10 mouse cellular contexts compared by ENCODE assay signal in the genomic region with DNA sequence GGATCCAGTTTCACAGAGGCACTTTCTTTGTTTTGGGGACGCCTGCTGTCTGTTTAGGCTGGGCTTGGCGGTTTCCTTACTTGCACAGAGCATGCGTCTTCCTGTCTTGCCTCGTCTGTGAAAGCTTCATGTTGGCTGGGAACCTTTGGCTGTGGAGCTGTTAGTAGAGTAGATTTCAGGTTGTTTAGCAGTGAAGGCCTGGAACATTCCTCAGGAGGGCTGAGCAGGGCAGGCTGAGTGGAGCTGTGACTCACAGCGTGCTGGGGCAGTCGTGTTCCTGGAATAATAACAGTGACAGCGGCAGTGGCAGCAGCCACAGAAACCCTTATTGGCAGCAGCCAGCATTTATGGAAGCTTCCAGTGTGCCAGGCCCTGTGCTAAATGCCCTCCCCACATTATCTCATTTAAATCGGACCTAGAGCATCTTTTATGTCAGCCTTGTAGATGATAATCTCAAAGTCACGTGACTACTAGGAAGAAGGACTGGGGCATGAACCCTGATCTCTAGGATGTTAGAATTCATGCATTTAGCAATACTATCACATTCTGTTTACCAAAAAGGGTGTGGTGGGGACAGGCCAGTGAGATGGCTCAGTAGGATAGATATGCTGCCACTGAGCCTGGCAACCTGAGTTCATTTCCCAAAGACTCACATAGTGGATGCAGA. TPM values are rescaled to one million over a fixed set of nuclear protein-coding genes. Genes with fewer than 3 reads are reported as not detected.
DNase-seq lines count a peak whose midpoint lies in the region; ATAC-seq lines count a peak whose summit lies in the region.
"Had no signal": no experiment of that assay in that cellular context is flagged by ENCODE, and none has a peak within 500 bp of the region (broad histone marks: within the 10 kb centered on the region; RNA-seq: fewer than 3 reads in every experiment).

No protein-coding gene starts in this region.

- no peak overlapping the region for H3K9ac ChIP-seq in forebrain, embryonic 13.5 days
- H3K9ac ChIP-seq: embryonic facial prominence, embryonic 12.5 days; neural tube, embryonic 13.5 days had no signal

- H3K4me1 ChIP-seq in forebrain, embryonic 10.5 days = peaks cover 11% of the 10 kb centered on the region
- peaks cover 8% of the 10 kb centered on the region for H3K4me1 ChIP-seq in forebrain, embryonic 13.5 days
- H3K4me1 ChIP-seq: neural tube, embryonic 13.5 days had no signal

- no peak for DNase-seq in forebrain, embryonic 10.5 days (ENCODE audit: extremely low spot score, low spot score)
- peak; percentile 28 to 42 for DNase-seq in urinary bladder, adult 18-20 months (ENCODE audit: low spot score in 2 of 2)
- DNase-seq in urinary bladder, postnatal 10 days (ENCODE audit: low spot score) = no peak
- peak; percentile 49 for DNase-seq in heart, postnatal 4 days
- peak; percentile 21 for DNase-seq in urinary bladder, postnatal 25 days (ENCODE audit: low spot score)
- no peak for DNase-seq in cerebellum, adult 8-10 months
- DNase-seq in c-Kit-positive CD71-positive TER-119-positive erythroid progenitor cells, embryonic 14.5 days (ENCODE audit: low spot score) = no peak

- peak overlapping the region; percentile 56; the same call in 1 of the 2 replicates for H3K27ac ChIP-seq in forebrain, embryonic 10.5 days
- H3K27ac ChIP-seq in forebrain, embryonic 13.5 days = no peak overlapping the region
- H3K27ac ChIP-seq: embryonic facial prominence, embryonic 12.5 days; neural tube, embryonic 13.5 days had no signal

- no peak overlapping the region for H3K4me3 ChIP-seq in forebrain, embryonic 10.5 days
- H3K4me3 ChIP-seq in forebrain, embryonic 13.5 days = no peak overlapping the region
- H3K4me3 ChIP-seq: embryonic facial prominence, embryonic 12.5 days; neural tube, embryonic 13.5 days had no signal

- no peak for ATAC-seq in forebrain, embryonic 13.5 days

- H3K27me3 ChIP-seq in forebrain, embryonic 10.5 days (ENCODE audit: poor library complexity, severe bottlenecking) = no peaks in the 10 kb centered on the region
- H3K27me3 ChIP-seq in forebrain, embryonic 13.5 days = no peaks in the 10 kb centered on the region
- H3K27me3 ChIP-seq: embryonic facial prominence, embryonic 12.5 days; neural tube, embryonic 13.5 days had no signal

- no peaks in the 10 kb centered on the region for H3K9me3 ChIP-seq in forebrain, embryonic 10.5 days
- no peaks in the 10 kb centered on the region for H3K9me3 ChIP-seq in forebrain, embryonic 13.5 days (replicated peaks)
- H3K9me3 ChIP-seq: embryonic facial prominence, embryonic 12.5 days; neural tube, embryonic 13.5 days had no signal

- WGBS in forebrain, embryonic 10.5 days = 71% methylated on average over 9 of the region's 9 CpGs
- WGBS in forebrain, embryonic 13.5 days = 68% methylated on average over 9 of the region's 9 CpGs

- H3K36me3 ChIP-seq in forebrain, embryonic 10.5 days (replicated peaks) = no peaks in the 10 kb centered on the region
- no peaks in the 10 kb centered on the region for H3K36me3 ChIP-seq in forebrain, embryonic 13.5 days (ENCODE audit: poor library complexity, severe bottlenecking)
- H3K36me3 ChIP-seq: embryonic facial prominence, embryonic 12.5 days; neural tube, embryonic 13.5 days had no signal

- H3K4me2 ChIP-seq in forebrain, embryonic 13.5 days = no peak overlapping the region
- H3K4me2 ChIP-seq: embryonic facial prominence, embryonic 12.5 days; neural tube, embryonic 13.5 days had no signal

RNA-seq across cellular contexts. Expression of a gene that starts 41.5 kb away (rescaled TPM):
- 2.2 and 2.4 TPM in 2 replicates for polyA plus RNA-seq in forebrain, embryonic 10.5 days (2016; fragmentation: Nextera tagmentation; extraction: Ambion mirVana)
- polyA plus RNA-seq in forebrain, embryonic 13.5 days (2015; fragmentation: Nextera tagmentation; extraction: Ambion mirVana) = 1.0 and 1.8 TPM in 2 replicates
- 10 to 100 TPM; 43.5 to 50.1 TPM for total RNA-seq in heart, postnatal 4 days (2021)

Comparison
In these comparisons a context has a peak if more than half of its experiments do, and no peak if none do; other contexts are left out.
1. DNase-seq: peak in urinary bladder, adult 18-20 months (2 of 2), heart, postnatal 4 days (single experiment) and urinary bladder, postnatal 25 days (single experiment); none in forebrain, embryonic 10.5 days (single experiment), urinary bladder, postnatal 10 days (single experiment), cerebellum, adult 8-10 months (single experiment) and c-Kit-positive CD71-positive TER-119-positive erythroid progenitor cells, embryonic 14.5 days (single experiment).